Mouse (Mus musculus): ENCODE measurements at regions not wholly inside any gene's neighbourhood (a gene's known extent, or its start where the extent isn't known, plus 50 kb on each side); places are given as distances from the start of the nearest gene placed in this dataset.

GRCm38 (mm10) chr7:90030486-90031250 is 49.9 kb upstream of the Eed start:
- no peak overlapping the region for H3K9ac ChIP-seq (ENCODE audit: low read depth, low read length)
- no peaks in the 10 kb centered on the region for H3K36me3 ChIP-seq (ENCODE audit: control insufficient read depth, insufficient read depth)
- H3K27ac ChIP-seq (ENCODE audit: low read length) = peak overlapping the region; percentile 41
- 38% methylated on average over 6 of the region's 6 CpGs for WGBS (ENCODE audit: insufficient replicate concordance)
- no peaks in the 10 kb centered on the region for H3K9me3 ChIP-seq (replicated peaks; ENCODE audit: control insufficient read depth, low read length)
- H3K4me2 ChIP-seq (ENCODE audit: low read depth, low read length) = no peak overlapping the region
- no peaks in the 10 kb centered on the region; the same call in 1 of the 2 replicates for H3K27me3 ChIP-seq (ENCODE audit: control insufficient read depth, insufficient read depth, low read depth, low read length)
- H3K4me1 ChIP-seq (ENCODE audit: control insufficient read depth, low read depth, low read length) = peaks cover 6% of the 10 kb centered on the region
- peak; percentile 41; the same call in 1 of the 2 replicates for ATAC-seq (ENCODE audit: low read depth)
- no peak overlapping the region for H3K4me3 ChIP-seq (ENCODE audit: low read depth, low read length)

- ATAC-seq (ENCODE audit: low read depth) = no peak
- no peaks in the 10 kb centered on the region; the same call in 1 of the 2 replicates for H3K27me3 ChIP-seq (ENCODE audit: control insufficient read depth, insufficient read depth, low read depth, low read length)
- no peak overlapping the region for H3K4me3 ChIP-seq (ENCODE audit: low read depth, low read length)
- 92% methylated on average over 2 of the region's 2 CpGs for WGBS (ENCODE audit: insufficient replicate concordance)
- H3K9ac ChIP-seq (ENCODE audit: low read depth, low read length) = no peak overlapping the region
- no peaks in the 10 kb centered on the region for H3K36me3 ChIP-seq (ENCODE audit: control insufficient read depth, insufficient read depth)
- no peaks in the 10 kb centered on the region for H3K9me3 ChIP-seq (replicated peaks; ENCODE audit: control insufficient read depth, low read length)
- no peak overlapping the region for H3K4me2 ChIP-seq (ENCODE audit: low read depth, low read length)
- peak overlapping the region; percentile 22 for H3K27ac ChIP-seq (ENCODE audit: low read length)
- peaks cover 15% of the 10 kb centered on the region for H3K4me1 ChIP-seq (ENCODE audit: control insufficient read depth, low read depth, low read length)
These were observed 52.3 kb upstream of the Eed start for GRCm38 (mm10) chr7:90033086-90033485.

GRCm38 (mm10) chr7:90033640-90034312 is 53.0 kb upstream of the Eed start:
- 0 out of 2 replicates have a peak, but pooled peaks have one; percentile 30 for ATAC-seq (ENCODE audit: low read depth)
- Histone ChIP-seq H3K36me3 (ENCODE audit: control insufficient read depth, insufficient read depth) (no peaks in the 10 kb centered on the region), H3K4me3 (ENCODE audit: low read depth, low read length) (no peak overlapping the region), H3K4me1 (ENCODE audit: control insufficient read depth, low read depth, low read length) (peaks cover 15% of the 10 kb centered on the region), H3K27me3 (ENCODE audit: control insufficient read depth, insufficient read depth, low read depth, low read length) (no peaks in the 10 kb centered on the region; the same call in 1 of the 2 replicates), H3K9ac (ENCODE audit: low read depth, low read length) (no peak overlapping the region), H3K9me3 (replicated peaks; ENCODE audit: control insufficient read depth, low read length) (no peaks in the 10 kb centered on the region), H3K4me2 (ENCODE audit: low read depth, low read length) (no peak overlapping the region), H3K27ac (ENCODE audit: low read length) (peak overlapping the region; percentile 22)
- WGBS (ENCODE audit: insufficient replicate concordance) = 63% methylated on average over 9 of the region's 9 CpGs

- 85% methylated on average over 3 of the region's 3 CpGs for WGBS (ENCODE audit: insufficient replicate concordance)
- H3K9me3 ChIP-seq (replicated peaks; ENCODE audit: control insufficient read depth, low read length) = no peaks in the 10 kb centered on the region
- peaks cover 10% of the 10 kb centered on the region for H3K4me1 ChIP-seq (ENCODE audit: control insufficient read depth, low read depth, low read length)
- H3K4me3 ChIP-seq (ENCODE audit: low read depth, low read length) = no peak overlapping the region
- no peaks in the 10 kb centered on the region; the same call in 1 of the 2 replicates for H3K27me3 ChIP-seq (ENCODE audit: control insufficient read depth, insufficient read depth, low read depth, low read length)
- no peak overlapping the region for H3K4me2 ChIP-seq (ENCODE audit: low read depth, low read length)
- no peaks in the 10 kb centered on the region for H3K36me3 ChIP-seq (ENCODE audit: control insufficient read depth, insufficient read depth)
- no peak for ATAC-seq (ENCODE audit: low read depth)
- H3K9ac ChIP-seq (ENCODE audit: low read depth, low read length) = no peak overlapping the region
- H3K27ac ChIP-seq (ENCODE audit: low read length) = no peak overlapping the region
These were observed 53.7 kb upstream of the Eed start for GRCm38 (mm10) chr7:90034498-90034897.

GRCm38 (mm10) chr7:90035396-90035795 is 54.6 kb upstream of the Eed start:
- 62% methylated on average over 7 of the region's 7 CpGs for WGBS (ENCODE audit: insufficient replicate concordance)
- Histone ChIP-seq H3K27me3 (ENCODE audit: control insufficient read depth, insufficient read depth, low read depth, low read length) (no peaks in the 10 kb centered on the region), H3K4me2 (ENCODE audit: low read depth, low read length) (no peak overlapping the region), H3K9ac (ENCODE audit: low read depth, low read length) (no peak overlapping the region), H3K36me3 (ENCODE audit: control insufficient read depth, insufficient read depth) (no peaks in the 10 kb centered on the region), H3K27ac (ENCODE audit: low read length) (no peak overlapping the region), H3K9me3 (replicated peaks; ENCODE audit: control insufficient read depth, low read length) (no peaks in the 10 kb centered on the region), H3K4me1 (ENCODE audit: control insufficient read depth, low read depth, low read length) (peaks cover 11% of the 10 kb centered on the region), H3K4me3 (ENCODE audit: low read depth, low read length) (no peak overlapping the region)
- ATAC-seq (ENCODE audit: low read depth) = no peak

GRCm38 (mm10) chr7:90037736-90038135 is 57.0 kb upstream of the Eed start:
- no peaks in the 10 kb centered on the region for H3K27me3 ChIP-seq (ENCODE audit: control insufficient read depth, insufficient read depth, low read depth, low read length)
- no peaks in the 10 kb centered on the region for H3K36me3 ChIP-seq (ENCODE audit: control insufficient read depth, insufficient read depth)
- peaks cover 34% of the 10 kb centered on the region for H3K4me1 ChIP-seq (ENCODE audit: control insufficient read depth, low read depth, low read length)
- H3K9me3 ChIP-seq (replicated peaks; ENCODE audit: control insufficient read depth, low read length) = no peaks in the 10 kb centered on the region
- no peak overlapping the region for H3K27ac ChIP-seq (ENCODE audit: low read length)
- 88% methylated on average over 4 of the region's 4 CpGs for WGBS (ENCODE audit: insufficient replicate concordance)
- H3K4me3 ChIP-seq (ENCODE audit: low read depth, low read length) = no peak overlapping the region
- no peak overlapping the region for H3K4me2 ChIP-seq (ENCODE audit: low read depth, low read length)
- no peak for ATAC-seq (ENCODE audit: low read depth)
- no peak overlapping the region for H3K9ac ChIP-seq (ENCODE audit: low read depth, low read length)

- no peaks in the 10 kb centered on the region for H3K36me3 ChIP-seq (ENCODE audit: control insufficient read depth, insufficient read depth)
- no peak overlapping the region for H3K4me2 ChIP-seq (ENCODE audit: low read depth, low read length)
- H3K9ac ChIP-seq (ENCODE audit: low read depth, low read length) = no peak overlapping the region
- H3K27me3 ChIP-seq (ENCODE audit: control insufficient read depth, insufficient read depth, low read depth, low read length) = no peaks in the 10 kb centered on the region
- no peak for ATAC-seq (ENCODE audit: low read depth)
- no peak overlapping the region for H3K4me3 ChIP-seq (ENCODE audit: low read depth, low read length)
- no peaks in the 10 kb centered on the region for H3K9me3 ChIP-seq (replicated peaks; ENCODE audit: control insufficient read depth, low read length)
- WGBS (ENCODE audit: insufficient replicate concordance) = 72% methylated on average over 9 of the region's 9 CpGs
- H3K4me1 ChIP-seq (ENCODE audit: control insufficient read depth, low read depth, low read length) = peaks cover 46% of the 10 kb centered on the region
- H3K27ac ChIP-seq (ENCODE audit: low read length) = no peak overlapping the region
These were observed 58.7 kb upstream of the Eed start for GRCm38 (mm10) chr7:90039504-90039903.

- Histone ChIP-seq H3K36me3 (ENCODE audit: control insufficient read depth, insufficient read depth) (no peaks in the 10 kb centered on the region), H3K27me3 (ENCODE audit: control insufficient read depth, insufficient read depth, low read depth, low read length) (no peaks in the 10 kb centered on the region), H3K4me1 (ENCODE audit: control insufficient read depth, low read depth, low read length) (peaks cover 55% of the 10 kb centered on the region), H3K9ac (ENCODE audit: low read depth, low read length) (peak overlapping the region; percentile 3; the same call in 1 of the 2 replicates), H3K4me2 (ENCODE audit: low read depth, low read length) (peak overlapping the region; percentile 42), H3K9me3 (replicated peaks; ENCODE audit: control insufficient read depth, low read length) (no peaks in the 10 kb centered on the region), H3K4me3 (ENCODE audit: low read depth, low read length) (no peak overlapping the region), H3K27ac (ENCODE audit: low read length) (peak overlapping the region; percentile 91)
- 66% methylated on average over 11 of the region's 11 CpGs for WGBS (ENCODE audit: insufficient replicate concordance)
- ATAC-seq (ENCODE audit: low read depth) = no peak
These were observed 60.0 kb upstream of the Eed start for GRCm38 (mm10) chr7:90040581-90041340.
